Mouse (Mus musculus): ENCODE results near the gene Zfp870.

GRCm38 (mm10) chr17:32927803-32928202 lies 36.4 kb upstream of the Zfp870 start:
- TF ChIP-seq GATA1 (IDR thresholded peaks at IDR 0.05; ENCODE audit: borderline replicate concordance, low read length) (no peak), FLI1 (IDR thresholded peaks at IDR 0.05; ENCODE audit: low read length) (no peak)

Data from megakaryocyte, embryonic 14.5 days (primary cell).